Mouse (Mus musculus): Measurements from ENCODE around the gene Gm21149. TPM values are rescaled to one million over a fixed set of nuclear protein-coding genes. Genes with fewer than 3 reads are reported as not detected.

The Gm21149 gene
- polyA plus RNA-seq (2012; rRNA removed), result not detected in 2 replicates

GRCm38 (mm10) chr5:15476423-15476822, at the start of gene Gm21149:
TSS of gene Gm21149 (minus strand) at chr5:15476523.

Other genes starting within 250 kb of the Gm21149 start
- gene Gm21190, start 52.7 kb upstream of the Gm21149 start, polyA plus RNA-seq (2012; rRNA removed), result not detected in 2 replicates
- gene Gm21083, start 100.8 kb upstream of the Gm21149 start, polyA plus RNA-seq (2012; rRNA removed), result not detected in 2 replicates
- gene Speer4d, start 142.5 kb upstream of the Gm21149 start, polyA plus RNA-seq (2012; rRNA removed), result not detected in 2 replicates
- gene 4930572O03Rik, start 180.5 kb upstream of the Gm21149 start, polyA plus RNA-seq (2012; rRNA removed), result not detected in 2 replicates
- not detected in 2 replicates for gene Speer4c, start 237.7 kb upstream of the Gm21149 start, polyA plus RNA-seq (2012; rRNA removed)